Mouse (Mus musculus) kidney, postnatal 10 days (tissue): ENCODE data around the gene Wfdc6a.

Source experiments
- DNase-seq: peaks from one replicate; pipeline ENCODE4 v3.0.0; 2021; ENCODE audit warnings: mixed read lengths

Gene Wfdc6a

GRCm38 (mm10) chr2:164549963-164550894 lies 35.0 kb downstream of the Wfdc6a start:
- no peak for DNase-seq

DNA sequence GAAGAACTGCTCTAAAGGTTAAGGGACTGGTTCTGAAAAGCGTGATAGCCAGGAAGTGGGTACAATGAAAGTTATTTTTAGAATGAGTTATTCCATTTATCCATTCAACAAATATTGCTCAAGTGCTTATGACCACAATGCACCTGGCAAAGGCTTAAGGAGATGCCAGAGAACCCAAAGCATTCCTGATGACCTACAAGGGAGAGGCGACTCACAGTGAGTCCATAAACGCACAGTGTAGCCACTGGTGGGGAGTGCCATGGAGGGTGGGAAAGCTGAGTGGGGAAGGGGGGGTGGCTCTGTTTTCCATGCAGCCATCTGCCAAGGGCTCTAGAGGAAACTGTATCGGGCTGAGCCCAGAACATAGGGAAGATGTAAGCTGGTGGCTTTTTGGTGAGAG lies 35.9 kb downstream of the Wfdc6a start:
- no peak for DNase-seq

GRCm38 (mm10) chr2:164544454-164545097 lies 40.7 kb downstream of the Wfdc6a start:
- DNase-seq: no peak

- peak; percentile 32 for DNase-seq
Observed at GRCm38 (mm10) chr2:164543745-164544144, 41.5 kb downstream of the Wfdc6a start.

DNA sequence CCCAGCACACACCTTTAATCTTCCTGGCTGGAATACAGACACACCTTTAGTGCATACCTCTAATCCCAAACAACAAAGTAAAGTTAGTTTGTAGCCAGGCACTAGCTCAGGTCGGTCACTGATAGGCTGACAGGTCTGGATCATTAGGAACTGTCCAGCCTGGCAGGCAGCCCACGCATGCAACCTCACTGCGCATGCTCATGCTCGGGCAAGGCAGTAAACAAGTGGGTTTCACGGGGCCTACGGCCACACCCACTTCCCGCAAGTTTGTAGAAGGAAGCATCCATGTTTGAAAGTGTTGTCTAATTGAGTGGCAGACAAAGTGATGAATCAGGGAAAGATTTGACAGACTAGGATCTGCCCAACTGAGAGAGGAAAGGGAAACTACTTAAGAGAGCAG lies 42.6 kb downstream of the Wfdc6a start:
- DNase-seq: no peak

DNA sequence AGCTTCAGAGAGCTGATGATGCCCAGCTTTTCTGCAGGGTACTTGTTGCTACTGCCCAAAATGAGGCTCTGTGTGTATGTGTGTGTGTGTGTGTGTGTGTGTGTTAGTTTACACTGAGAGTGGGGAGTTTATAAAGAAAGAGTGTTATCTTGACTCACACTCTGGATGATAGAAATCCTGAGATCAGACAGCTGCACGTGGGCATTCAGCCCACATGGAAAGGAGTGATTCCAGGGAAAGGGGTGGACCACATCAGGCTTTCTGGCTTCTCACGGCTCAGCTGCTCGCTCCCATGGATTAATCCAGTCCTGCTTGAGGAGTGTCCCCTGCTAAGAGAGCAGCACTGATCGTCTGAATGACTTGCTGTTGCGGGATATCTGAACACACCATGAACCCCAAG lies 43.1 kb downstream of the Wfdc6a start:
- no peak for DNase-seq

DNA sequence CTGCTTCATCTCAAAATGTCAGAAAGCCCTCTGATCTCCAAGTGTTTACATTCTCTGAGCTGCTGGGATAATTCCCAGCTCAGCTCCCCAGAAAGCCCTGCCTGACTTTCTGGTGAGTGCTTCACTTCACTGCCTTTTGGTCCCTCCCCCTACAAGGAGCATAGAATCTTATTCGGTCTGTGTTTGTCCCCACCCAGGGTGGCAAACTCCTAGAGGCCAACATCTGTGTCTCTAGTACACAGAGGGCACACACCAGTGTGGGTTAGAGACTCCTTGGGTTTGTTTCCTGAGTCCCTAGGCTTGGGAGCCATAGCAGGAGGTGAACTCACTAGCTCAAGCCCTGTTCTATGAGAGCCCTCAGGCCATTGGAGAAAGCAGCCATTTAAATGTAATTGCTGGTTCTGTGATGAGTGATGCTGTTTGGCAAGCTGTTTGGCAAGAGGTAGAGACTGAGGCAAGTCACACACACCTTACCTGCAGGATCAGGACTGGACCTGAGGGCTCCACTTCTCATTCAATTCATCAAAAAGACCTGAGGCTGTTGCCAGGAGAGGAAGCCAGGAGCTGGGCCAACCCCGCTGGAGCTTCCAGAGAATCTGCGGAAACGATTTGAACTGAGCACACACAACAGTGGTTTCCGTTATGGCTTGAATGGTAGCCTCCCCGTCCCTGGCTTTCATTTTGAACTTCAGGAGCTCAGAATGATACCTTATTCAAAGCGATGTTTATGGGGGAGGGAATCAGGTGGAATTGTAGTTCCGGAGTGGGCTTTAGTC lies 44.4 kb downstream of the Wfdc6a start:
- no peak for DNase-seq

DNA sequence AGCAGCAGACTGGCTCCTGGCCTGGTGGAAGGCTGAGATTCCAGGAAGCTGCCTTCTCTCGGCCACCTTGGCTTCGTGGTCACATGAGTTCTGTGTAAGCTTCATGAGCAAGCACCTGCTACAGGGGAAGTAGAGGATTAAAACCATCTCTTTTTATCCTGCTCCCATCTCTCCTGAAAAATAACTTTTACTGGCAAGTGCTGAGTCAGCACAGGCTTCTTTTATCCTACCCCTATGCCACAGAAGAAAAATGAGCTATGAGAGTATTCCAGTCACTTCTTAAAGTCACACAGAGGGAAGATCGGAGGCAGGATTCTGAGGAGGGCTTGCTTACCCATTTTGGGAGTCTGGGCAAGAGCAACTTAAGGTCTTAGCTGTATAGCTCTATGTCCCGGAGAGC lies 48.2 kb downstream of the Wfdc6a start:
- DNase-seq: no peak

DNA sequence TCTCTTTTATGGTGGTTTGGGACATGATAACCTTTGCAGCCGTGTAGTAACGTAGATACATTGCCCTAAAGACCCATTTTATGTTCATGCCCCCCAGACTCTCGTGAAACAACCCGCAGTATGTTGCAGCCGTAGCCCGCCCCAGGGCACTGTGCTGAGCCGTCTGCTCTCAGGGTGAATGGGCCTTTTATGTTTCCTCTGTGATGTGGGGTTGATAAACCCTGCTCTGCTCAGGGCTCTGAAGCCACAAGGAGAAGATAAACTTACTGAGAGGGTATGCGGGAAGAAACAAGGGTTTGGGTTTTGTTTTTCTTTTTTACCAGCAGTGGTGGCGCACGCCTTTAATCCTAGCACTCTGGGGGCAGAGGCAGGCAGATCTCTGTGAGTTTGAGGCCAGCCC lies 50.9 kb downstream of the Wfdc6a start:
- no peak for DNase-seq

DNA sequence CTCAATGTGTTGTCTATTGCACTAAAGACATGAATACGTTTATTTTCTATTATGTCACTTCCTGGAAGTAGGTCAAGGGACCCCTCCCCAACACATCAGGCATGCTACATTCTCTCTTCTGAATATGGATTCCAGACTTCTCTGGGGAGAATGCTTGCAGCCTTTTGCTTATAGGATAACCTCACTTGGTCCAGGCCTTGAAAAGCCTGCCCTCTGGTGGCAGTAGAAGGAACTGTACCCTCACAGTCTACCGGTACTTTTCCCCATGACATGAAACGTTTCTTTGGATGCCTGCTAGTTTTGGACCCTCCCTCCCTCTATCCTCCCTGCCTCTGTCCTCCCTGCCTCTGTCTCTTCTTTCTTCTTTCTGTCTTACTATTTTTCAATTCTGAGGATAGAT lies 54.1 kb downstream of the Wfdc6a start:
- DNase-seq: peak; percentile 89
